13 mouse cellular contexts compared by ENCODE assay signal in genomic region chr2:123349625-123350346, GRCm38 (mm10).
DNase-seq lines count a peak whose midpoint lies in the region; ATAC-seq and TF ChIP-seq lines count a peak whose summit lies in the region.
"Had no signal": no experiment of that assay in that cellular context is flagged by ENCODE, and none has a peak within 500 bp of the region (broad histone marks: within the 10 kb centered on the region; RNA-seq: fewer than 3 reads in every experiment).

No protein-coding gene starts in this region.

- H3K4me1 ChIP-seq in forebrain, embryonic 15.5 days: peaks cover 15% of the 10 kb centered on the region
- H3K4me1 ChIP-seq in hindbrain, embryonic 16.5 days (ENCODE audit: control insufficient read depth, insufficient read depth, low read depth, low read length): no peaks in the 10 kb centered on the region; the same call in 1 of the 2 replicates
- no peaks in the 10 kb centered on the region for H3K4me1 ChIP-seq in neural tube, embryonic 12.5 days
- no peaks in the 10 kb centered on the region for H3K4me1 ChIP-seq in intestine, postnatal 0 days (replicated peaks; ENCODE audit: control insufficient read depth, insufficient read depth, low read length)
- H3K4me1 ChIP-seq: heart, embryonic 12.5 days had no signal

- intact Hi-C loops in left cerebral cortex, postnatal 4 days (cut with DNase I): no loop called here

- WGBS in forebrain, embryonic 15.5 days: 28% methylated on average over 10 of the region's 10 CpGs
- 34% methylated on average over 10 of the region's 10 CpGs for WGBS in hindbrain, embryonic 16.5 days
- WGBS in neural tube, embryonic 12.5 days: 70% methylated on average over 10 of the region's 10 CpGs
- WGBS in intestine, postnatal 0 days: 84% methylated on average over 10 of the region's 10 CpGs

- no peaks in the 10 kb centered on the region for H3K36me3 ChIP-seq in forebrain, embryonic 15.5 days
- no peaks in the 10 kb centered on the region for H3K36me3 ChIP-seq in hindbrain, embryonic 16.5 days (ENCODE audit: control insufficient read depth, insufficient read depth, low read length)
- H3K36me3 ChIP-seq in neural tube, embryonic 12.5 days: no peaks in the 10 kb centered on the region
- H3K36me3 ChIP-seq in intestine, postnatal 0 days (ENCODE audit: control insufficient read depth, insufficient read depth): no peaks in the 10 kb centered on the region
- H3K36me3 ChIP-seq: heart, embryonic 12.5 days had no signal

- H3K27me3 ChIP-seq in forebrain, embryonic 15.5 days: no peaks in the 10 kb centered on the region
- no peaks in the 10 kb centered on the region for H3K27me3 ChIP-seq in hindbrain, embryonic 16.5 days (replicated peaks; ENCODE audit: control insufficient read depth, insufficient read depth, low read length)
- no peaks in the 10 kb centered on the region for H3K27me3 ChIP-seq in neural tube, embryonic 12.5 days (replicated peaks)
- no peaks in the 10 kb centered on the region for H3K27me3 ChIP-seq in intestine, postnatal 0 days (replicated peaks; ENCODE audit: control insufficient read depth, insufficient read depth, low read length)
- H3K27me3 ChIP-seq: heart, embryonic 12.5 days had no signal

- peak; percentile 68 for DNase-seq in left cerebral cortex, postnatal 4 days
- no peak for DNase-seq in left cerebral cortex, adult 8-10 months (ENCODE audit: low spot score in 2 of 2)
- DNase-seq in gastrocnemius, adult 18-20 months (ENCODE audit: low spot score): no peak
- DNase-seq: cerebellum, adult 11-12 months; lung, adult 2 months; thymus, postnatal 4 days had no signal

- H3K9me3 ChIP-seq in forebrain, embryonic 15.5 days: no peaks in the 10 kb centered on the region
- no peaks in the 10 kb centered on the region for H3K9me3 ChIP-seq in hindbrain, embryonic 16.5 days (ENCODE audit: control insufficient read depth, low read length)
- H3K9me3 ChIP-seq in neural tube, embryonic 12.5 days: no peaks in the 10 kb centered on the region
- no peaks in the 10 kb centered on the region for H3K9me3 ChIP-seq in intestine, postnatal 0 days (ENCODE audit: control insufficient read depth)
- H3K9me3 ChIP-seq: heart, embryonic 12.5 days had no signal

- ATAC-seq in forebrain, embryonic 15.5 days (replicated peaks): peak; percentile 93
- peak; percentile 96 for ATAC-seq in hindbrain, embryonic 16.5 days
- peak; percentile 74 for ATAC-seq in neural tube, embryonic 12.5 days (ENCODE audit: low FRiP score, low read depth)
- ATAC-seq in intestine, postnatal 0 days: no peak

- no peak overlapping the region for H3K9ac ChIP-seq in forebrain, embryonic 15.5 days (replicated peaks)
- no peak overlapping the region for H3K9ac ChIP-seq in hindbrain, embryonic 16.5 days (ENCODE audit: low read depth, low read length)
- no peak overlapping the region for H3K9ac ChIP-seq in neural tube, embryonic 12.5 days
- no peak overlapping the region for H3K9ac ChIP-seq in intestine, postnatal 0 days (ENCODE audit: low read depth, low read length)
- H3K9ac ChIP-seq: heart, embryonic 12.5 days had no signal

- H3K4me2 ChIP-seq in forebrain, embryonic 15.5 days (replicated peaks): no peak overlapping the region
- peak overlapping the region; percentile 3; the same call in 1 of the 2 replicates for H3K4me2 ChIP-seq in hindbrain, embryonic 16.5 days (ENCODE audit: low read length)
- H3K4me2 ChIP-seq in neural tube, embryonic 12.5 days (replicated peaks): no peak overlapping the region
- no peak overlapping the region for H3K4me2 ChIP-seq in intestine, postnatal 0 days (replicated peaks; ENCODE audit: low read depth)
- H3K4me2 ChIP-seq: heart, embryonic 12.5 days had no signal

- no peak for TF ChIP-seq CTCF in intestine, postnatal 0 days (IDR thresholded peaks at IDR 0.05; ENCODE audit: low read depth)

- no peak overlapping the region for H3K4me3 ChIP-seq in forebrain, embryonic 15.5 days
- H3K4me3 ChIP-seq in hindbrain, embryonic 16.5 days (ENCODE audit: low read length): no peak overlapping the region
- H3K4me3 ChIP-seq in neural tube, embryonic 12.5 days: no peak overlapping the region
- no peak overlapping the region for H3K4me3 ChIP-seq in intestine, postnatal 0 days (ENCODE audit: low read depth, low read length)
- H3K4me3 ChIP-seq: erythroblast, embryonic 14.5 days; heart, embryonic 12.5 days; layer of hippocampus, adult 2 months had no signal

- H3K27ac ChIP-seq in forebrain, embryonic 15.5 days (replicated peaks): peak overlapping the region; percentile 69
- H3K27ac ChIP-seq in hindbrain, embryonic 16.5 days (ENCODE audit: low read depth, low read length): peak overlapping the region; percentile 67
- no peak overlapping the region for H3K27ac ChIP-seq in neural tube, embryonic 12.5 days
- H3K27ac ChIP-seq in intestine, postnatal 0 days (ENCODE audit: low read depth, low read length): no peak overlapping the region
- H3K27ac ChIP-seq: layer of hippocampus, adult 2 months had no signal

Comparison
In these comparisons a context has a peak if more than half of its experiments do, and no peak if none do; other contexts are left out.
1. H3K27ac ChIP-seq: peak in forebrain, embryonic 15.5 days (single experiment) and hindbrain, embryonic 16.5 days (single experiment); none in neural tube, embryonic 12.5 days (single experiment) and intestine, postnatal 0 days (single experiment).